Mouse (Mus musculus): ENCODE data around the gene Dab2ip. TPM values are rescaled to one million over a fixed set of nuclear protein-coding genes. Genes with fewer than 3 reads are reported as not detected.

The Dab2ip gene
- total and polyA plus RNA-seq, 3 experiments, result 0.02 to 2.2 (median 0.16) TPM

GRCm38 (mm10) chr2:35620364-35621224, 62.5 kb downstream of the Dab2ip start:
- ATAC-seq (ENCODE audit: extremely low read depth, insufficient number of reproducible peaks, low FRiP score, poor library complexity, severe bottlenecking) (no peak), DNase-seq (ENCODE audit: low spot score) (no peak)
- Histone ChIP-seq H3K4me3 (ENCODE audit: low read depth, low read length) (no peak overlapping the region), H3K36me3 (replicated peaks) (no peaks in the 10 kb centered on the region), H3K9me3 (replicated peaks) (no peaks in the 10 kb centered on the region), H3K4me1 (ENCODE audit: insufficient read depth, low read depth, low read length) (no peaks in the 10 kb centered on the region), H3K27me3 (ENCODE audit: insufficient read depth, low read length) (peaks cover 29% of the 10 kb centered on the region)
- TF ChIP-seq CTCF (IDR thresholded peaks at IDR 0.05; ENCODE audit: low read depth, low read length) (no peak), GATA2 (IDR thresholded peaks at IDR 0.05; ENCODE audit: borderline replicate concordance, low read depth, low read length) (no peak), GATA1 (IDR thresholded peaks at IDR 0.05; ENCODE audit: borderline replicate concordance, low read length) (no peak), TAL1 (conservative IDR thresholded peaks at IDR 0.05; ENCODE audit: low read depth, low read length) (no peak), POLR2AphosphoS5 (IDR thresholded peaks at IDR 0.05; ENCODE audit: insufficient replicate concordance, low read depth, low read length) (no peak)

- no peak for TF ChIP-seq GATA1 (IDR thresholded peaks at IDR 0.05; ENCODE audit: borderline replicate concordance, low read length)
- no peak for TF ChIP-seq CTCF (IDR thresholded peaks at IDR 0.05; ENCODE audit: low read depth, low read length)
- no peak for TF ChIP-seq GATA2 (IDR thresholded peaks at IDR 0.05; ENCODE audit: borderline replicate concordance, low read depth, low read length)
- TF ChIP-seq TAL1 (conservative IDR thresholded peaks at IDR 0.05; ENCODE audit: low read depth, low read length), result no peak
- no peak for TF ChIP-seq POLR2AphosphoS5 (IDR thresholded peaks at IDR 0.05; ENCODE audit: insufficient replicate concordance, low read depth, low read length)
- no peaks in the 10 kb centered on the region for H3K9me3 ChIP-seq (replicated peaks)
- H3K27me3 ChIP-seq (ENCODE audit: insufficient read depth, low read length), result peaks cover 29% of the 10 kb centered on the region
- H3K4me3 ChIP-seq (ENCODE audit: low read depth, low read length), result no peak overlapping the region
- no peaks in the 10 kb centered on the region for H3K4me1 ChIP-seq (ENCODE audit: insufficient read depth, low read depth, low read length)
- DNase-seq (ENCODE audit: low spot score), result no peak
- no peaks in the 10 kb centered on the region for H3K36me3 ChIP-seq (replicated peaks)
- ATAC-seq (ENCODE audit: extremely low read depth, insufficient number of reproducible peaks, low FRiP score, poor library complexity, severe bottlenecking), result no peak
These were observed 63.1 kb downstream of the Dab2ip start for GRCm38 (mm10) chr2:35621225-35621519.

- no peaks in the 10 kb centered on the region for H3K9me3 ChIP-seq (replicated peaks)
- H3K27me3 ChIP-seq (ENCODE audit: insufficient read depth, low read length), result peaks cover 27% of the 10 kb centered on the region
- no peak for ATAC-seq (ENCODE audit: extremely low read depth, insufficient number of reproducible peaks, low FRiP score, poor library complexity, severe bottlenecking)
- DNase-seq (ENCODE audit: low spot score), result no peak
- H3K4me3 ChIP-seq (ENCODE audit: low read depth, low read length), result no peak overlapping the region
- H3K4me1 ChIP-seq (ENCODE audit: insufficient read depth, low read depth, low read length), result no peaks in the 10 kb centered on the region
- no peak for TF ChIP-seq POLR2AphosphoS5 (IDR thresholded peaks at IDR 0.05; ENCODE audit: insufficient replicate concordance, low read depth, low read length)
- TF ChIP-seq GATA1 (IDR thresholded peaks at IDR 0.05; ENCODE audit: borderline replicate concordance, low read length), result no peak
- no peak for TF ChIP-seq CTCF (IDR thresholded peaks at IDR 0.05; ENCODE audit: low read depth, low read length)
- no peak for TF ChIP-seq GATA2 (IDR thresholded peaks at IDR 0.05; ENCODE audit: borderline replicate concordance, low read depth, low read length)
- no peak for TF ChIP-seq TAL1 (conservative IDR thresholded peaks at IDR 0.05; ENCODE audit: low read depth, low read length)
- no peaks in the 10 kb centered on the region for H3K36me3 ChIP-seq (replicated peaks)
These were observed 63.7 kb downstream of the Dab2ip start for GRCm38 (mm10) chr2:35621796-35622195.

GRCm38 (mm10) chr2:35622261-35623103, 64.4 kb downstream of the Dab2ip start:
- H3K9me3 ChIP-seq (replicated peaks), result no peaks in the 10 kb centered on the region
- no peak for TF ChIP-seq TAL1 (conservative IDR thresholded peaks at IDR 0.05; ENCODE audit: low read depth, low read length)
- no peak for TF ChIP-seq POLR2AphosphoS5 (IDR thresholded peaks at IDR 0.05; ENCODE audit: insufficient replicate concordance, low read depth, low read length)
- no peak for TF ChIP-seq GATA1 (IDR thresholded peaks at IDR 0.05; ENCODE audit: borderline replicate concordance, low read length)
- TF ChIP-seq CTCF (IDR thresholded peaks at IDR 0.05; ENCODE audit: low read depth, low read length), result no peak
- no peak for TF ChIP-seq GATA2 (IDR thresholded peaks at IDR 0.05; ENCODE audit: borderline replicate concordance, low read depth, low read length)
- DNase-seq (ENCODE audit: low spot score), result no peak
- peaks cover 27% of the 10 kb centered on the region for H3K27me3 ChIP-seq (ENCODE audit: insufficient read depth, low read length)
- ATAC-seq (ENCODE audit: extremely low read depth, insufficient number of reproducible peaks, low FRiP score, poor library complexity, severe bottlenecking), result no peak
- H3K36me3 ChIP-seq (replicated peaks), result no peaks in the 10 kb centered on the region
- no peaks in the 10 kb centered on the region for H3K4me1 ChIP-seq (ENCODE audit: insufficient read depth, low read depth, low read length)
- no peak overlapping the region for H3K4me3 ChIP-seq (ENCODE audit: low read depth, low read length)

GRCm38 (mm10) chr2:35623104-35623377, 65.0 kb downstream of the Dab2ip start:
- Histone ChIP-seq H3K27me3 (ENCODE audit: insufficient read depth, low read length) (peaks cover 24% of the 10 kb centered on the region), H3K36me3 (replicated peaks) (no peaks in the 10 kb centered on the region), H3K9me3 (replicated peaks) (no peaks in the 10 kb centered on the region), H3K4me1 (ENCODE audit: insufficient read depth, low read depth, low read length) (no peaks in the 10 kb centered on the region), H3K4me3 (ENCODE audit: low read depth, low read length) (no peak overlapping the region)
- ATAC-seq (ENCODE audit: extremely low read depth, insufficient number of reproducible peaks, low FRiP score, poor library complexity, severe bottlenecking) (no peak), DNase-seq (ENCODE audit: low spot score) (no peak)
- TF ChIP-seq TAL1 (conservative IDR thresholded peaks at IDR 0.05; ENCODE audit: low read depth, low read length), result no peak
- no peak for TF ChIP-seq CTCF (IDR thresholded peaks at IDR 0.05; ENCODE audit: low read depth, low read length)
- TF ChIP-seq GATA1 (IDR thresholded peaks at IDR 0.05; ENCODE audit: borderline replicate concordance, low read length), result no peak
- TF ChIP-seq GATA2 (IDR thresholded peaks at IDR 0.05; ENCODE audit: borderline replicate concordance, low read depth, low read length), result no peak
- TF ChIP-seq POLR2AphosphoS5 (IDR thresholded peaks at IDR 0.05; ENCODE audit: insufficient replicate concordance, low read depth, low read length), result no peak

Data from G1E (cell line).